Mouse (Mus musculus) MEL (cell line): ENCODE measurements around the gene Camkv.

Source experiments
- CHD1 ChIP-seq: IDR thresholded peaks from 2 replicates; pipeline ENCODE4 v1.6.1; 2012; ENCODE audit warnings: low read depth, mild to moderate bottlenecking, inconsistent platforms, low read length, improper control_type of control experiment
- CTCF ChIP-seq, 3 experiments: IDR thresholded peaks in 2 of 3; conservative IDR thresholded peaks in 1 of 3; 2 replicates each; pipeline ENCODE4 v1.5.1; 2011 to 2012; ENCODE audit warnings: low read length in 3 of 3, low read depth in 2 of 3, mild to moderate bottlenecking in 2 of 3, improper control_type of control experiment in 1 of 3, inconsistent platforms in 1 of 3, mixed read lengths in 1 of 3, moderate library complexity in 1 of 3; ENCODE audit not compliant: control insufficient read depth in 1 of 3, insufficient read depth in 1 of 3, poor library complexity in 1 of 3, severe bottlenecking in 1 of 3
- EP300 ChIP-seq, 2 experiments: IDR thresholded peaks; 2 replicates each; pipeline ENCODE4 v1.6.1; 2011; ENCODE audit warnings: improper control_type of control experiment in 2 of 2, low read length in 2 of 2, low read depth in 1 of 2, mild to moderate bottlenecking in 1 of 2
- HCFC1 ChIP-seq: IDR thresholded peaks from 2 replicates; pipeline ENCODE4 v1.6.1; 2012; ENCODE audit warnings: low read depth, mild to moderate bottlenecking, inconsistent platforms, low read length, improper control_type of control experiment, moderate library complexity
- MAZ ChIP-seq: IDR thresholded peaks from 2 replicates; pipeline ENCODE4 v1.6.1; 2012; ENCODE audit warnings: low read depth, mild to moderate bottlenecking, inconsistent platforms, low read length, improper control_type of control experiment
- MEF2A ChIP-seq: IDR thresholded peaks from 2 replicates; pipeline ENCODE4 v1.6.1; 2014; ENCODE audit warnings: low read depth, mild to moderate bottlenecking, inconsistent platforms, low read length, improper control_type of control experiment; ENCODE audit not compliant: poor library complexity, insufficient replicate concordance, severe bottlenecking; ENCODE audit errors: extremely low read depth
- MXI1 ChIP-seq: IDR thresholded peaks from 2 replicates; pipeline ENCODE4 v1.6.1; 2011; ENCODE audit warnings: mild to moderate bottlenecking, low read depth, low read length, improper control_type of control experiment
- POLR2A ChIP-seq, 2 experiments: IDR thresholded peaks; 2 replicates each; pipeline ENCODE4 v1.6.1; 2011 to 2012; ENCODE audit warnings: low read length in 2 of 2, mild to moderate bottlenecking in 2 of 2, control low read depth in 1 of 2, improper control_type of control experiment in 1 of 2, low read depth in 1 of 2, moderate library complexity in 1 of 2; ENCODE audit not compliant: control insufficient read depth in 1 of 2, insufficient read depth in 1 of 2, poor library complexity in 1 of 2
- TAL1 ChIP-seq: IDR thresholded peaks from 2 replicates; pipeline ENCODE4 v1.6.1; 2012; ENCODE audit warnings: mild to moderate bottlenecking, inconsistent platforms, low read length, moderate library complexity, mixed read lengths
- TBP ChIP-seq: IDR thresholded peaks from 2 replicates; pipeline ENCODE4 v1.8.0; 2011; ENCODE audit warnings: low read depth, low read length, improper control_type of control experiment
- ZC3H11A ChIP-seq: IDR thresholded peaks from 2 replicates; pipeline ENCODE4 v1.6.1; 2012; ENCODE audit warnings: low read depth, mild to moderate bottlenecking, inconsistent platforms, low read length, improper control_type of control experiment
- ZMIZ1 ChIP-seq: IDR thresholded peaks from 2 replicates; pipeline ENCODE4 v1.6.1; 2012; ENCODE audit warnings: low read depth, mild to moderate bottlenecking, inconsistent platforms, low read length, improper control_type of control experiment, moderate library complexity

DNA sequence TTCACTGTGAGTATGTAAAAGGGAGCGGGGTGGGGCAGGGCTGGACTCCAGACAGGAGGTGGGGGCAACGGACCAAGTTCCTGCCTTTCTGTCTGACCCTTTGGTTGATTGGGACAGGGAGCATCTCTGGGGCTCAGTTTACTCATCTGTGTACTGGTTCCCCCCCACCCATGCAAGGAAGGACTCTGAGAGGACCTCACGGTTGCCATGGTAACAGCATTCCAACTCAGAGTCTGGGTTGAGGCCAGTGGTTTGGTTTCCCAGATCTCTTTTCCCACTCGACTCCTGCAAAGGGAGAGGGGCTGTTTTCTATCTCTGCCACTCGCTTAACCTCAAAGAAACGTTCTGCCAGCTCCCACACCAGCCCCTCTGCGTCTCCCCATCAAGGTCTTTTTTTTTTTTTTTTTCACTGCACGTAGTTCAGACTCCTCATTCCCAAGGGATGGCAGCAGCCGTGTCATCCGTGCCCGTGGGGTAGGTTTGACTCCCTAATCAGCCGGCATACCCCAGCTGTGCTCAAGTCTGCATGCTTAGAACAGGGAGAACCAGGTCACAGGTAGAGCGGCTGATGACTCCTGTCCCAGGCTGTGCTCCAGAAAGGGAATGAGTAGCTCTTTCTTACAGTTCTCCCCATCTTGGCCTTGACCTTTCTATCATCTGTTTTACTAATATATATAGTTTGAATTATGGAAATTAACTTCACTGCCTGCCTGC, 17.4 kb upstream of the Camkv start:
- TF ChIP-seq CTCF (IDR thresholded peaks at IDR 0.05 in 2 of 3, conservative IDR thresholded peaks at IDR 0.05 in 1 of 3; ENCODE audit: control insufficient read depth in 1 of 3, insufficient read depth in 1 of 3, low read depth in 2 of 3, low read length in 3 of 3, poor library complexity in 1 of 3, severe bottlenecking in 1 of 3) = no peak
- TF ChIP-seq MEF2A = no peak
- no peak for TF ChIP-seq MXI1
- TF ChIP-seq POLR2A (IDR thresholded peaks at IDR 0.05; ENCODE audit: control insufficient read depth in 1 of 2, insufficient read depth in 1 of 2, low read depth in 1 of 2, low read length in 2 of 2, poor library complexity in 1 of 2) = no peak
- no peak for TF ChIP-seq HCFC1
- no peak for TF ChIP-seq ZMIZ1
- no peak for TF ChIP-seq EP300 (IDR thresholded peaks at IDR 0.05; ENCODE audit: low read depth in 1 of 2, low read length in 2 of 2)
- TF ChIP-seq TAL1 = no peak
- TF ChIP-seq MAZ = no peak
- no peak for TF ChIP-seq TBP
- no peak for TF ChIP-seq ZC3H11A
- no peak for TF ChIP-seq CHD1
